Mouse (Mus musculus): ENCODE measurements at regions not wholly inside any gene's neighbourhood (a gene's known extent, or its start where the extent isn't known, plus 50 kb on each side); places are given as distances from the start of the nearest gene placed in this dataset.
"Not testable (repeated sequence)": the region's sequence is repeated elsewhere in the genome, so short reads cannot be mapped to it uniquely, and the experiment has no call there.

DNA sequence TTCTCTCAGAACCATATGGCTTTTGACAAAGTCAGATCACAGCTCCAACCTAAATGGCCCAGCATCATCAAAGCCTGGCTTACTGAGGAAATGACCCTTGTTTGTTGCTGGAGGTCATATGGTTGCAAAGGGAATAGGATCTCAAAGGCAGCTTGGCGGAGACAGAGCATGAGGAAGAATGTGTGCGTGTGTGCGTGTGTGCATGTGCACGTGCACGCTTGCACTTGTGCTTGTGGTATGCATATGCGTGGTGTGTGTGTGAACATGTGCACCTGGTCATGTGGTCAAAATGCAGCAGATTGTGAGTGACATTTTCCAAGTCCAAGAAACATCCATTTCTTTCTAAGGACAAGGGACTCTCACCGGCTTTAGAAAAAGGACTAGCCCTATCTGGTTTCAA, 216.9 kb downstream of the Dact1 start:
- DNase-seq (ENCODE audit: low spot score): peak; percentile 32

DNA sequence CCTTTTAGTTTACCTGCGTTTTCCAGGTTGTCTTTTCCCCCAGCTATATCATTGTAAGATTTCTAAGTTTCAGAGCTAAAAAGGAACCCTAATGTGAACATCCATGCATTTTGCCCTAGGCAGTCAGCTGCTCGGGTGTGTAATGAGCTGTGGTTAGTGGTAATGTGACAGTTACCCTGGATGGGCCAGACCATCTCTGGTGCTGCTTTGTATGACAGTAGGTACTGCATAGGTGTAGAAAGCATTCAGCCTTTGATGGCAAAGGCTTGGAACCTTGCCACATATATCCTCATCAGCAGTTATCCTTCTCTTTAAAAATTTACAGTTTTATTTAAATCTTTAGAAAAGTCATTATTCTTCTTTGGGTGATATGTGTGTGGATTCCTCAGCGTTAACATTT, 222.5 kb downstream of the Dact1 start:
- no peak for DNase-seq (ENCODE audit: low spot score)

DNA sequence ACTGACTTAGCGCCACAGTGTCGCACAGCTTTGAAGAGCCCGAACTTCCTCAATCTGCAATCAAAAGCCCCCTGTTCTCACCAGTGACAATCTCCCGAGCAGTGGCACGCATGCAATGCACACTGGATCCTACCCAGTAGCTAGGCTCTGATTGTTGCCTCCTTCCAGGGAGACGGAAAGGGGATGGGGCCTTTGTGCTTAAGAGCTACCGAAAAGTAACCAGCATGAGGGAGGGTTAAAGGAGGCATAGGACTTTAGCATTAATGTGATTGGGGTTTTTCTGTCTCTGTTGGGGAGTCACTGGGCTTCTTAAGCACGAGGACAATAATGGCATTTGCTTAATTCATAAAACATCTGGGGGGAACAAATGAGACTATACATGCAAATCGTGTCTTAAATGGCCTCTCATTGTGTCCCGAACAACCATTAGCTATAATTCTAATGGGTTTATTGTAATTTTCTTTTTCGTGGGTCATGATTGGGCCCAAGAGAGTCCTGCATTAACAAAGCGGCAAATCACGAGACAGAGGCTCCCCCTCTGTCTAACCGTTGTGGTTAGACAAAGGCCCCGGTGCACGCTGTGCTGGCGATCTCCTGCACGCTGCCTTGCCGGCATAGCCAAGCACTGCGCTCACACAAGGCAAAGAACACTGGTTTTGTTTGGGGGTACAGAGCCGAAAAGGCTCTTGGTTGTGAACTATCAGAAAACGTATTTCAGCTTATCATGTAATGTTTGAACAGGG, 223.2 kb downstream of the Dact1 start:
- peak; percentile 36 for DNase-seq (ENCODE audit: low spot score)

DNA sequence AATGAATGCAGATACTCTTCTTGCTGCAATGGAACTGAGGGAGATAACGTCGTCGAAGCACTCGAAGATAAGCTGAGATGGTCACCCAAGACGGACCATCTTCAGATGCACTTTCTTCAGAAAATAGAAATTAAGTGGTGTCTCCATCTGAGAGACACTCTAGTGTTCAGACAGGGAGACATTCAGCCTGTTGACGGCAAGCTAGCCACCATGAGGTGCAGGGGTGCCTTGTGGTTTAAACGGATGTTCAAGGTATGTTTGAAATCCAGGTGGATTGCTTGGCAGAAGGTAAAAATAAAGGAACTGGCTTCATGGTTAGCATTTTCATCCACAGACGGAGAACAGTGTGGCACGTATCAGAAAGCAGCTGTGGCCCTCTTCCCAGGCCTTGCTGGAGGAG, 224.0 kb downstream of the Dact1 start:
- no peak for DNase-seq (ENCODE audit: low spot score)

DNA sequence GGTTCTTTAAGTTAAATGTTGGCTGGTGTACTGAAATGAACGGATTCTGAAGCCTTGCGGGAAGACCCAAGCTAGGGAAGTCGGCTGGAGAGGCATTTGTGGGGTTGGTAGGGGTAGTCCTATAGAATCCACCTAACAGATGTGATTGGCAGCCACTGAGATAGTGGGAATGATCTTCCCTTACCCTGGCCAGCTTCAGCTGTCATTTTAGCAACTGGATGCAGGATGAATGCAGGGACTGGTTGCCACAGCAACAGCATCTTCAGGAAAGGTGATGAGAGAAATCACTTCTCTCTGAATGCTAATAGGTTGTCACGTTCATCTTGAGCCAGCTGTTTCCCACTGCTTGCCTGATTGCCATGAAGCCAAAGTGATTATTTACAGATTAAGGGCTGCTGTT, 224.5 kb downstream of the Dact1 start:
- DNase-seq (ENCODE audit: low spot score): no peak

DNA sequence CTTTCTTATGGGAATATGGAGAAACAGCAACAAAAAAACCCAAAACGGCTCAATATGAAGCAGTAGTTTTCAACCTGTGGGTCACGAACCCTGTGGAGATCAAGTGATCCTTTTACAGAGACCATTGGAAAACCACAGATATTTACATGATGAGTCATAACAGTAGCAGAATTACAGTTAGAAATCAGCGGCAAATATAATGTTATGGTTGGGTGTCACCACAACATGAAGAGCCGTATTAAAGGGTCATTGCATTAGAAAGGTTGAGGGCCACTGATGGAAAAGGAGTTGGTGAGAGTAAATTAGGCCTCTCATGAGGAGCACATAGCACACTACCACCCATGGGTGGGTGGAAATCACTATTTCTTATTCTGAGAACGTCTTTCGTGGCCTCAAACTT, 225.6 kb downstream of the Dact1 start:
- DNase-seq (ENCODE audit: low spot score): no peak

DNA sequence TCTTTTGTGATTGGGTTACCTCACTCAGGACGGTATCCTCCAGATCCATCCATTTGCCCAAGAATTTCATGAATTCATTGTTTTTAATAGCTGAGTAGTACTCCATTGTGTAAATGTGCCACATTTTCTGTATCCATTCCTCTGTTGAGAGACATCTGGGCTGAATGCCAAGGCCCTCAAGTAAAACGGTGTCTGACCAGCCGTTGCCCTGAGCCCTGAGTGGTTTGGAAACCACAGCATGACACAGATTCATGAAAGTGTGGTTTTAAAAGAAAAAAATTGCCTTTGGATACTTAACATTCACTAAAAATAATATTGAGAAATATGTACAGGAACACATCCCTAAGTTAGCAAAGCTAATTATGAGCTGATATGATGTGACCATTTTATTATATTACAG, 226.1 kb downstream of the Dact1 start:
- DNase-seq (ENCODE audit: low spot score): not testable (repeated sequence)

DNA sequence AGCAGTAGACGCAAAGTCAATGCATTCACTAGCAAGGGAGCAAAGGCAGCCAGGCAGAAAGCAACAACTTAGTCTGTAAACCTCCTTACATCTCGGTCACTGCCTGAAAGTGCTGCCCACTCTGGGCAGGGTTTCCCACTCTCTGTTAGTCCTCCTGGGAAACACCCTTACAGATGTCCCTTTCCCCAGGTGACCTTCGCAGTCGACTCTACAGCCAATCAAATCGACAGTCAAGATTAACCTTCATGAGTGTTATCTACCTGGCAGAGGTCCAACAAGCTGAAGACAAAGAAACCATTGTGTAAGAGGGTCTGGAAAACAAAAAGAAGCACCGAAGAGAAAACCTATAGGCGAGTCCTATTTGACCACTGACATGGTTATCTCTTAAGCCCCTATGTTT, 229.0 kb downstream of the Dact1 start:
- DNase-seq (ENCODE audit: low spot score): no peak

DNA sequence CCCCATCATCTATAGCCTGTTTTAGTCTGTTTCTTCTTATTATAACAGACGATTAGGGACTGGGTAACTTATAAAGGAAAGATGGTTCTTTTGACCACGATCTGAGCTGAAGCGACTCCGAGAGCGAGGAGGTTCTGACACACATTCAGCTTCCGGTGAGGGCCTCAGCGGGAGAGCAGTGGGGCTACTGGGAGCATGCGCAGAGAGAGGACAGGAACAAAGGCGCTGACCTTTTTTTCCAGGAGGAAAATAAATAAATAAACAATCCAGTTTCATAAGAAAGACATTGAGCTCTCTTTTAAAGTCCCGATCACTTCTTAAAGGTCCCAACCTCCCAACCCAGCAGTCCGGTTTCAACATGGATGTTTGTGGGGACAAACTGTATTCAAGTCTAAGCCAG, 230.6 kb downstream of the Dact1 start:
- DNase-seq (ENCODE audit: low spot score): no peak

DNA sequence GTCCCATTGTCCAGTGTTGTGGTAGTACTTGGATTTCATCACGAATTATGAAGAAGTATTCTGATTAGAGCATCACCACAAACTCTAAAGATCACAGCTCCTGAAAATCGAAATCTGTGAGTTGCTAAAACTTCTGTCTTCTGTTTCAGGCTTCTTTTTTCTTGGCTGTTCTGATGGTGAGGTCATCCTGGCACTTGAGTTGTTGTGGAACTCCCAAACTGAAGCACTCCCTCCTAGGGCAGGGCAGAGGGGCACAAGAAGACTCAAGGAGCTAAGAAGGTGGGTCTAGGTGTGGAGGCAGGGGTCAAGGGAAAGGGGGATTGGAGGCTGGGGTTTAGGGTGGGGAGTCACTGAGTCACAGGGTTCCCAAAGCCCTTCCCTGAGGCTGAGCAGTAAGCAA, 232.3 kb downstream of the Dact1 start:
- no peak for DNase-seq (ENCODE audit: low spot score)

DNA sequence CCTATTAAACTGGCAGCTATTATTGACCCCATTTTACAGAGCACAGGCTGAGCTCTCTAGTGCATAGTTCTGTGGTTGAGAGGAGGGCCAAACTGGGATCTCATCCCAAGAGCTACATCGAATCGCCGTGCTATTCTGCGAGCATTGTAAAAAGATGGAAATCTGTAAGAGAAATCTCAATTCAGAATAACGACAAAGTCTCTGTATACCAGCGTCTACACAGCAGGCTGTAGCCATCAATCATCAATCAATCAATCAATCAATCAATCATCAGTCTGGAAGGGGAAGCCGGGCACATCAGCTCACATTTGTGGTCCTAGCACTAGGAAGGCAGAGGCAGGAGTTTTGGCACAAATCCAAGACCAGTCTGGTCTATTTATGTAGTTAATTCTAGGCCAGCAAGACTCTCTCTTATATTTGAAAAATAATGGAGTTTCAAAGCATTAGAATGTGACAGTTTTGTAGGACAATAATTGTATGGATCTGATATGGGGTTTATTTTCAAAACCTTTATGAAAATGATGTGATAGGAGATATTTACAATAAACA, 234.0 kb downstream of the Dact1 start:
- DNase-seq (ENCODE audit: low spot score): no peak

DNA sequence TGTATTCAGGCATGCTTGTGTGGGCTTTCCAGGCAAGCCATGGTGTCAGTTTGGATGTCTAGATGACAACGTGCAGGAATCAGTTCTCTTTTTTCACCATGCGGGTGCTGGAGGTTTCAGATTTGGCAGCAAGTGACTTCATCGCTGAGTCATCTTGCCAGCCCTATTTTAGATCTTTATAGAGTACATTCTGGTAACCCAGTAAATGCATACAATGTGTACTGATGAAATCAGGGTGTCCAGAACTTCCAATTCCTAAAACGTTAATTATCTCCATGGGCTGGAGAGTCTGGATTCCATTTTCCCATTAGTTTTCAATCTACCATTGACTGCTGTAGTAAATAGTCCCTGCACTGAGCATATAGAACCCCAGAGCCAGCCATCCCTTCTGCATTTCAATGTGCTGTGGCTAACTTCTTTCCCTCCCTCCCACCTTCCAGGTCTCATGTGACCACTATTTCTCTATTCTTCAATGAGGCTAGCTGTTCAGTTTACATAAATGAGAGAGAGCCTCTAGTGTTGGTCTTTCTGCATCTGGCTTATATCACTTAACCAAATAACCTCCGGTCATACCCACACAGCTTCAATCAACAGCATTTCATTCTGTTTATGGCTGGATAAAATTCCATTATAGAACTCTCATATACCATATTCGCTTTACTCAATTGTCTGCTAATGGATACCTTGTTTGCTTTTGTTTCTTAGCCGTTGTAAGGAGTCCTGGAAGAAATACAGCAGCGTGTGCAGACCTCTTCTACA, 234.9 kb downstream of the Dact1 start:
- DNase-seq (ENCODE audit: low spot score): peak; percentile 21

DNA sequence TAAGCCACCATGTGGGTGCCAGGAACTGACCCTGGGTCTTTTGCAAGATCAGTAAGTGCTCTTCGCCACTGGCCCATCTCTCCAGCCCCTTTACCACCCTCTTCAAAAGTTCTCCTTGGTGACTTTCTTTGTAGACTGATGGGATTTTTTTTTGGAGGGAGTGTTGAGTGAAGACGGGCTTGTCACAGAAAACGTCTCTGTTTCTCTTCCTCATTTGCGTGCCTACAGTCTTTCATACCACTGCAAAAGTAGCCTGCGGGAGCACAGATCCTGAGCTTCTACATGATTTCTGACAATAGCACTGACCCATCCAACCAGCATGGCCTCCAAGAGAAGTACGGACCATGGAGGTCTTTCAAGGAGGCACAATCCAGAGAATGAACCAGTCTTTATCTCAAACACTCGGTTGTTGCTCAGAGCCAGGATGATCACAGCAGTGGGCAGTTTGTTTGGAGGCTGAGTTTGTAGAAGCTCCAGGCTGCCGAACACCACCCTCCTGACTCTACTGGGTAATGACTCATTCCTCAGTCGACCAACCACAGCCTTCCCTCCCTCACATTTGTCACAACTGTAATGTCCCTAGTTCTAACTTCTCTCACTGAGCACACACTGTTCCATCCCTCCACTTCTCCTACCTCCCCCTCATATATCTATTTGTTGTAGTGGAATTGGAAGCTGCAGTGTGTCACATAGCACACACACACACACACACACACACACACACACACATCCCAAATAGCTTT, 237.0 kb downstream of the Dact1 start:
- DNase-seq (ENCODE audit: low spot score): no peak

DNA sequence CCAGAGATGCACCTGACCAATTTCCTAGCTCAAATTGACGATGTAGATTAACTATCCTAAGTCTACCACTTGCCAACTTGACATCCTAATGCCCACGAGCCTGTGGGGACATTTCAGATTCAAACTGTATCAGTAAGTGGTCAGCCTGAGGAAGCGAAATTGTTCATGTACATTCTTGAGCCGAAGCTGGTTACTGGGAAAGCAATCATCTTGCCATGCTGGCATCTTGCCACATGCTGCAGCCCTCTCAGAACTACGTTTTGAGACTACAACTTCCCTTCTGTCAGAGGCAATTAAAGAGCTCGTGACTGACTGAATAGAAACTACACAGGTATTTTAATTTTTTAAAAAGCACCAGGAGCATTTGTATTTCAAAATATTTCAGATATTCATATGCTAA, 239.7 kb downstream of the Dact1 start:
- no peak for DNase-seq (ENCODE audit: low spot score)

DNA sequence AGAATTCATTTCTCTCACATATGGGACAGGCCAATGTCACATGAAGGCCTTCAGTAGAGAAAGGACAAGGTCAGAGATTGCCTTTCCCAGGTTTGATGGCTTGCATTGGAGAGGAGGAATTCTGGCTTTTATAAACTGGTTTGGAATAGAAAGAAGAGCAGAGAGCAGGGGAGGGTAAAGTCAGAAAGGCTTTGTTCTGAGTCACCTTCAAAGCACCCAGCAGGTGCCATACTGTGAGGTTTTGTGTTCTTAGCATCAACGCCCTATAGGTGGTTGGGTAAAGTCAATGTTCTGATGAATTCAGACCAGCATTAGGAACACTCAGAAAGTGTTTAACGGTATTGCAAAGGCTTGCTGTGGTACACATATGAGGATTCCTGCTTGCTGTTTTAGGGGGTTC, 244.5 kb downstream of the Dact1 start:
- no peak for DNase-seq (ENCODE audit: low spot score)

DNA sequence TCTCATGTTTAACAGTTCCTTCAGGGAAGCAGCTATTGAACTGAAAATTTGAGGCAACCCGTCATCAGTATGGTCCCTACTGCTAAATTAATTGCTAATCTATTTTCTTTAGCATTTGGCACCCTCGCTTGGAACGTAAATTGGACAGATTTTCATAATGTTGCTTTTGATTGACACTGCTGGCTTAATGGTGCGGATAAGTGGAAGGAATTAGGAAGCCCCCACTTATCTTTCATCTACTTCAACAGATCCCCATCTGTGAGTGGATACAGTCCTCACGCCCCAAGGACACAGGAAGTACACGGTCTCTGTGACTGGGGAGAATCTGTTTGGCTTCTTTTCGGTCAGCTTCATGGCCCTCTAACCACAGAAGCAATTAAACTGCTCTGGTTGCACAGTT, 251.6 kb downstream of the Dact1 start:
- DNase-seq (ENCODE audit: low spot score): no peak

DNA sequence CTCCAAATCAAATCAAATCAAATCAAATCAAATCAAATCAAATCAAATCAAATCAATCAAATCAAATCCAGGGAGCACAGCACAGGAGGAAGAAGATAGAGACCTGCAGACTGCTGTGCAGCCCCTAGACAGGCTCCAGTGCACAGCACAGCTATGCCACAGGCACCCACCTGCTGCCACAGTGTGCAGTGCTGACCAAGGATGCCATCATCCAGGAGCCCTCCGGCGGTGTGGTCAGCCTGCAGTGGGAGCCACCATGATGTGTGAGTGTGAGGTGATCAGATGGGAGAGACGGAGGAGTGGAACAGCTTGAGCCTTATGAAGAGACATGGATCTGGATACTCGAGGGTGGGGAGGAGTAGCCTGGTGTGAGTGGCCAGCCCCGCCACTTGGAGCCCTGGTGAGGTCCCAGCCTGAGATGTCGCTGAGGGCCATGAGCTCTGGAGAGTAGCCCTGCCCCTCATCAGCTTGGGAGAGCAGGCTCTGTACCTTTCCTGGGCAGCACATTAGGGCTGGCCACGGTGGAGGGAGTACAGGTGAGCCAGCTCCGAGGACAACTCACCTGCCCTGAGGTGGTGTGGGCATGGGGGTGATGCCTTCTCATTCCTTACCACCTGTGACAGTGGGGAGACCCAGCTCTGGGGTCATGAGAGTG, 252.4 kb downstream of the Dact1 start:
- DNase-seq (ENCODE audit: low spot score): no peak

DNA sequence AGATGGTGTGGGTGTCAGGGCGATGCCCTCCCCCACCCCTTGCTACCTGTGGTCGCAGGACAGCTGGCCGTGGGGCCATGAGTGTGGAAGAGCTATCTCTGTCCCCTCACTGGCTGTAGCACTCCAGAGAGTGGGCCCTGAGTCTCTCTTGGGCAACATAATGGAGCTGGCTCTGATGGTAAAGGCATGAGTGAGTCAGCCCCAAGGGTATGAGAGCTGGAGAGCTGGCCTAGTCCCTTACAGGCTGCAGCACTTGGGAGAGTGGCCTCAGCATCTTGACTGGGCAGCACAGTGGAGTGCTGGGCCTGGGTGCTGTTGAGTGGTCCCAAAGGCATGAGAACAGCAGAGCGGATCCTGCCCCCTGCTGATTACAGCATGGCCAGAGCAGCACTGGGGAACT, 253.5 kb downstream of the Dact1 start:
- DNase-seq (ENCODE audit: low spot score): no peak

DNA sequence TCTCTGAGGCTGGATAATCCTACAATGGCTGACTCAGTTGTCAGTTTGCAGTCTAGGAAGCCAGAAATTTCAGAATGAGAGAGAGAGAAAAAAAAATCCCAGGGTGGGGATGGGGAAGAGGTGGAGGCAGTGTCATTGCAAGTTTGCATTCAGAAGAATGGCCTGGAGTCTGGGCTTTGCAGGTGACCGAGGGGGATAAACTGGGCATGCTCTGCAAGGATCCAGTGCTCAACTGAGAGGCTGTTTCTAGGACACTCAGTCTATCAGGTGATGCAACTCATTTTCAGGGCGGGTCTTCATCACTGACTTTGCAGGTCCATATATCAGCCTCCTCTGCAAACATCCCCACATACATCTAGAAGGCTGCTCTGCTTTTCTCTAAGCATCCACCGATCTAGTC, 256.7 kb downstream of the Dact1 start:
- no peak for DNase-seq (ENCODE audit: low spot score)

DNA sequence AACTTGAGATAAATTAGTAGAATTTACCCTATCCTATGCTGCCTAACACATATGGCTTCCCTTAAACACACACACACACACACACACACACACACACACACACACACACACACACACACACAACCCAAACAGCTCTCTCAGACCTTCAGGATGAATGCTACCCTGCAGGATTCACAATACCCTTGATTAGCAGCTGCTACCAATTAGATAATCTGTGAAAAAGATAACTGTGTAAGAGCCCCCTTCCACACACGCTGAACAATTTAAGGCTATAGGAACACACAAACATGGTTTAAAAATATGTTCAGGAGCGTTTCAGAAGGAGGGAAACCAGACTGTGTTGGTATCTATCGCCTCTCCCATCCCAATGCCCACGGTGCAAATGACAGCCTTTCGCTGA, 258.6 kb downstream of the Dact1 start:
- DNase-seq (ENCODE audit: low spot score): no peak

DNA sequence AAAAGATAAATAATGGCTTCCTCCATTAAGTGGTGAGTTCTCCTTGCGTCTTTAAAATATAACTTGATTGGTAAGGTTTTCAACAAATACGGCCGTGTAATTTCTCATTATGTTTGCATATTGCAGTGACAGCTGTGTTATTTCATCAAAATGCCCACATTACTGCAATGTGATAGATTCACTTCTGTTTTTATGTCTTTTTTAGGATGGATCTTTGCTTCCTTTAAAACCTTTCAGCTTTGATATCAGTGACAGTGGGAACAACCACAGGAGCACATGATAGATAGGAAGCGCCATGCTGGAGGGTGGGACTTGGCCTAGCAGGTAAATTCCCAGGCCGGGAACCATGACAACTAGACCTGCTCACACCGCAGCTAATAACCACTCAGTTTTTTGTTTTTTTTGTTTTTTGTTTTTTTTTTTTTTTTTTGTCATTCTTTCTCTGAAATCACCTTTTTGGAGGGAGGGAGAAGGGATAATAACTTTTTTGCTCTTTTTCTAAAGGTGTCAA, 259.3 kb downstream of the Dact1 start:
- no peak for DNase-seq (ENCODE audit: low spot score)

DNA sequence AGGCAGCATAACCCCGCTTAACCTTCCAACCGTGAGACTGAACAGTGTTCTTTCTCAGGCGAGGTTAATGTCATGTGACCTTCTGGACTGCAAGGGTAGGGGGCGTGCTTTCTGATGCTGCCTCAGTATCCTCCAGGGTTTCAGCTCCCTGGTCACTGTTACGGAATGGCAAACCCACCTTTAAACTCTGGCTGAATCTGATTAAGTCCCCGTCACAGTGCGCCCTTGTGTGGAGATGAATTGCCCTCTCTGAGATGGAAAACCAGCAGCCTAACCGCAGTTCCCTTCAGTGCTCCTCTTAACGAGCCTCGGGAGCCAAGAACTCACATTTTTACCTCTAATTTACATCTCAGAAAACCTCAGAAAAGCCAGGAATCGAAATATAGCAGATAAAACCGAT, 260.0 kb downstream of the Dact1 start:
- DNase-seq (ENCODE audit: low spot score): peak; percentile 60
